Mouse (Mus musculus): ENCODE measurements around the gene March6. TPM values are rescaled to one million over a fixed set of nuclear protein-coding genes. Genes with fewer than 3 reads are reported as not detected.

March6 gene
- polyA plus RNA-seq, 1 experiment from 2014 or later = 81.1 TPM

DNA sequence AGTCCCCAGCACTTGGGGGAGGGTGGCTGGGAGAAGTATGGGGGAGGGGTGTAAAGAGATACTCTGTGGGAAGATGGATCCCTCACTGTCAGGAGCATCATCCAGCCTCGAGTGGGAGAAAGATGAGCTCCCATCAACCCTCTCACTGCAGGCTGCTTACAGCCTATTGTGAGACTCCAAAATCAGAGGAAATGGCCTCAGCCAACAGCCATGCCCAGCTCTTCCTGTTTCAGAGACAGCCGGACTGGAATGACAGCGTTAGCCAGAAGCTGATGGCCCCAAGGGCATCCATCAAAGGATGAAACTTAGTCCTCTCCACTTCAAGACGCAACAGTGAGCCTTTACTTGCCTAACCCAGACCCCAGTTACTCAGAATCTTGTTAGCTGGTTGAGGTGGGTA lies 115.7 kb downstream of the March6 start:
- H3K36me3 ChIP-seq = no peaks in the 10 kb centered on the region
- no peak overlapping the region for H3K27ac ChIP-seq (replicated peaks)
- H3K9me3 ChIP-seq = no peaks in the 10 kb centered on the region
- ATAC-seq (replicated peaks) = no peak
- no peak overlapping the region for H3K4me2 ChIP-seq (replicated peaks)
- WGBS = 80% methylated on average over 4 of the region's 4 CpGs
- H3K4me3 ChIP-seq = no peak overlapping the region
- H3K9ac ChIP-seq (replicated peaks) = no peak overlapping the region
- no peaks in the 10 kb centered on the region for H3K27me3 ChIP-seq
- no peaks in the 10 kb centered on the region for H3K4me1 ChIP-seq

DNA sequence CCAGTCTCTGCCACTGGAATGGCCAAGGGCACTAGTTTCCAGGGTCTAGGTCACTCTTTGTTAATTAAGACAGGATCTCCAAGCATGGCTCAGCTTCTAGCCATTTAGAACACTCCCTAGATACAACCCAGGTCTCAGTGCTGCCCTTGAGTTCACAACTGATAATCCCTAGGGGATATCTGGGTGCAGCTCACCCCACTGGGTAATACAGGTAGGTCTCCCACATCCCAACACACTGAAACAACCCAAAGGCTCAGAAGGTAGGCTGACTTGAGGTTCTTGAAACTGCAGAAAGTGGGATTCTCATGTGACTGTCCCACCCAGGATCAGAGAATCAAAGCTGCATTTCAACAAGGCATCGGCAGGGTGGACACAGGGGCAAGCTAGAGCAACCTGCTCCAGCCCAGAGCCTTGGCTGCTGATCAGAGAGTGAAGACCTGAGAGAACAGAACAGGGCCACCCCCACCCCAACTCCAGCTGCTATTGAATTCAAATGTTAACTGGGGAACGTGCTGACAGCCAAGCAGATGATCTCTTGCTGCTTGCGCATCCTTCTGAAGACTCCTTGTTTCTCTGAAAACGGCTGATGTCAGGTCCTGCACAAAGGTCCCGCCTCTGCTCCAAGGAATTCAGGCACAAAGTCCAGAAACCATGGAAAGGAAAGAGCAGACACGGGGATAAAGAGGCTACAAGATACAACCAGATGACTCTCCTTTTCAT lies 116.5 kb downstream of the March6 start:
- ATAC-seq (replicated peaks) = no peak
- no peaks in the 10 kb centered on the region for H3K4me1 ChIP-seq
- 54% methylated on average over 6 of the region's 6 CpGs for WGBS
- H3K36me3 ChIP-seq = no peaks in the 10 kb centered on the region
- no peak overlapping the region for H3K27ac ChIP-seq (replicated peaks)
- no peak overlapping the region for H3K4me2 ChIP-seq (replicated peaks)
- H3K9me3 ChIP-seq = no peaks in the 10 kb centered on the region
- no peaks in the 10 kb centered on the region for H3K27me3 ChIP-seq
- H3K9ac ChIP-seq (replicated peaks) = no peak overlapping the region
- no peak overlapping the region for H3K4me3 ChIP-seq

DNA sequence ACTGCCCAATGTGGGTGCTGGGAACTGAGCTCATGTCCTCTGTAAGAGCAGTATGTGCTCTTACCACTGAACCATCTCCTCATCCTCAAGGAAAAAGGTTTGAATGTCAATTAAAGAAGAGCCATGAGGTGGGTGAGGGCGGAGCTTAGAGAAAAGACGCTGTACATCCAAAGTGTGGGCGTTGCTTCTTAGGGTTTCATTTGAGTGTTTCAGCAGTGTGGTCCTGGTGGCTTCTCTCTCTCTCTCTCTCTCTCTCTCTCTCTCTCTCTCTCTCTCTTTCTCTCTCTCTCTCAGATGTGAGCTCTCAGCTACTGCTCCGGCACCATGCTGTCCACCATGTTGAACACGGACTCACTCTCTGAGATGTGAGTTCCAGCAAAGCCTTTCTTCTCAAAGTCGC lies 117.2 kb downstream of the March6 start:
- ATAC-seq (replicated peaks) = no peak
- Histone ChIP-seq H3K36me3 (no peaks in the 10 kb centered on the region), H3K4me2 (replicated peaks) (no peak overlapping the region), H3K9me3 (no peaks in the 10 kb centered on the region), H3K27ac (replicated peaks) (no peak overlapping the region), H3K4me3 (no peak overlapping the region), H3K27me3 (no peaks in the 10 kb centered on the region), H3K4me1 (no peaks in the 10 kb centered on the region), H3K9ac (replicated peaks) (no peak overlapping the region)
- 90% methylated on average over 6 of the region's 6 CpGs for WGBS

DNA sequence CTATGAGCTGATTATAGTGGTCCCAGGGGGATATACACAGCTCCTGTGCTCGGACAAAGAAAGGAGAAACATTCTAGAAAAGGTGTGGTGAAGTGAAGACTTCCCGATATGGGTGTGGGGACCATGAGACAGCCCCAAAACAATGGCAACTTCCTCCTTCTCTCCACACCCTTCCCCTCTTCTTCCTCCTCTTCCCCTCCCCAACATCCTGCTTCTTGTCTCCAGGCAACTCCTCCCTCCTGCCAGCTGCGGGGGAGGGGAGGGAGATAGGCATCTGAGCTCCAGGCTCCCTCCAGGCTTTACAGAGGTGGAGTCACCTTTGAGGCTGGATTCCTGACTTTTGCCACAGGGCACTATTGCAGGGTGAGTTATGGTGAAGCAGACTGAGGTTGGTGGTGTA lies 117.9 kb downstream of the March6 start:
- H3K36me3 ChIP-seq = no peaks in the 10 kb centered on the region
- H3K9me3 ChIP-seq = no peaks in the 10 kb centered on the region
- no peak overlapping the region for H3K9ac ChIP-seq (replicated peaks)
- 51% methylated on average over 3 of the region's 3 CpGs for WGBS
- no peak overlapping the region for H3K4me2 ChIP-seq (replicated peaks)
- no peak overlapping the region for H3K27ac ChIP-seq (replicated peaks)
- ATAC-seq (replicated peaks) = no peak
- no peaks in the 10 kb centered on the region for H3K27me3 ChIP-seq
- H3K4me1 ChIP-seq = no peaks in the 10 kb centered on the region
- no peak overlapping the region for H3K4me3 ChIP-seq

DNA sequence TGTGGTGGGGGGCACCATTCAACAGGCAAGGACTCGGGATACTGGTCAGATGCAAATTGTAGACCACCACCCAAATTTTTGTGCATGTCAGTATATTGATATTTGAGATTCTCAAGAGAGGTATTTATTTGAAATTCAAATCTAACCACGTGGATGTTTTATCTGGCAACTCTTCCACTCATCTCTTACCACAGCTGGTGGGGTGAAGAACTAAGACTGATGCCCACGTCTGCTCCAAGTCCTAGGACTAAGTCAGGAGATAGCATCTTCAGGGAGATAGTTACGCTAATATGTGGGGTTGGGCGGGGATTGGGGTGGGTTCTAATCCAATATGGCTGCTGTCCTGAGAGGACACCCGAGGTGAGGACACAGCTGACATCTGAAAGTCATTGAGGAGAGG lies 118.4 kb downstream of the March6 start:
- no peak overlapping the region for H3K9ac ChIP-seq (replicated peaks)
- H3K27me3 ChIP-seq = no peaks in the 10 kb centered on the region
- H3K4me3 ChIP-seq = no peak overlapping the region
- no peaks in the 10 kb centered on the region for H3K9me3 ChIP-seq
- ATAC-seq (replicated peaks) = no peak
- no peak overlapping the region for H3K4me2 ChIP-seq (replicated peaks)
- no peaks in the 10 kb centered on the region for H3K4me1 ChIP-seq
- no peaks in the 10 kb centered on the region for H3K36me3 ChIP-seq
- no peak overlapping the region for H3K27ac ChIP-seq (replicated peaks)
- WGBS = 88% methylated on average over 6 of the region's 6 CpGs

DNA sequence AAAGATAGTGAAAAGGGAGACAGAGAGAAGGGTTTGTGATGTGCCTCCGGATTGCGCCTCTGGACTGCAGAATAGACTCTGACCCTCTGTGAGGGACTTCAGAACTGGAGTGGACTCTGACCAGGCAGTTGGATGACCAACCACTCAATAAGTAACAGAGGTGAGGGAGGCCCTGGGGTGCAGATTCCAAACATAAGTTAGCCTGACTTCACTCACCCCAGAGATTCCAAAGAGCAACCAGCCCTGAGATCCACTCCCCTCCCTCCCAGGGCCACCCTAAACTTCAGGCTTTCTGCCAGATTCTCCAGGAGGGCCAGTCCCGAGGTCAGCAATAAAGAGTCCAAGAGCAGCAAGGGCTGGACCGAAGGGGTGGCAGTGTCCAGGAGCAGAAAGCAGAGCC lies 123.4 kb downstream of the March6 start:
- H3K4me2 ChIP-seq (replicated peaks) = no peak overlapping the region
- no peaks in the 10 kb centered on the region for H3K9me3 ChIP-seq
- no peak overlapping the region for H3K4me3 ChIP-seq
- no peaks in the 10 kb centered on the region for H3K27me3 ChIP-seq
- no peaks in the 10 kb centered on the region for H3K36me3 ChIP-seq
- no peak overlapping the region for H3K27ac ChIP-seq (replicated peaks)
- no peak for ATAC-seq (replicated peaks)
- H3K9ac ChIP-seq (replicated peaks) = no peak overlapping the region
- 86% methylated on average over 4 of the region's 4 CpGs for WGBS
- peaks cover 5% of the 10 kb centered on the region; the same call in 1 of the 2 replicates for H3K4me1 ChIP-seq

DNA sequence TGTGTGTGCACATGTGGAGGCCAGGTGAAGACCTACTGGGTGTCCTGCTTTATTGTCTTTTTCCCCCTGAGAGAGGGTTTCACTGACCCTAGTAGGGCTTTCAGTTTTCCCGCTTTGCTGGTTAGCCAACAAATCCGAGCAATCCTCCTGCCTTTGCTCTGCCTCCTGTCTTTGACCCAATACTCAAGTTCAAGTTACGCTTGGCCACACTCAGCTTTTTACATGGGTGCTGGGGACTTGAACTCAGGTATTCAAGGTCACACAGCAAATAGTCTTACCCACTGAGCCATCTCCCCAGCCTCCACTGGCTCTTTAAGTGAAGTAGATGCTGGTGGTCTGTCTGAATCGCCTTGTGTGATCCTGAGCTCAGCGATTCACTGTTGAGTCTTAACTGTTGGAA lies 124.0 kb downstream of the March6 start:
- WGBS = 89% methylated on average over 5 of the region's 5 CpGs
- Histone ChIP-seq H3K36me3 (no peaks in the 10 kb centered on the region), H3K4me2 (replicated peaks) (no peak overlapping the region), H3K9me3 (no peaks in the 10 kb centered on the region), H3K27me3 (no peaks in the 10 kb centered on the region), H3K9ac (replicated peaks) (no peak overlapping the region), H3K27ac (replicated peaks) (no peak overlapping the region), H3K4me1 (peaks cover 5% of the 10 kb centered on the region; the same call in 1 of the 2 replicates), H3K4me3 (no peak overlapping the region)
- no peak for ATAC-seq (replicated peaks)

Other genes with a start within 250 kb of the March6 start
- gene Ankrd33b, start 163.3 kb downstream of the March6 start, polyA plus RNA-seq (2015; fragmentation: Nextera tagmentation; extraction: Ambion mirVana) = 0.43 and 0.60 TPM in 2 replicates
- 1.6 and 1.9 TPM in 2 replicates for gene Ropn1l, start 77.3 kb downstream of the March6 start, polyA plus RNA-seq (2015; fragmentation: Nextera tagmentation; extraction: Ambion mirVana)
- 5.0 and 7.4 TPM in 2 replicates for gene Cmbl, start 34.3 kb upstream of the March6 start, polyA plus RNA-seq (2015; fragmentation: Nextera tagmentation; extraction: Ambion mirVana)
- 543 and 551 TPM in 2 replicates for gene Cct5, start 70.8 kb upstream of the March6 start, polyA plus RNA-seq (2015; fragmentation: Nextera tagmentation; extraction: Ambion mirVana)
- gene Fam173b, start 70.8 kb upstream of the March6 start, polyA plus RNA-seq (2015; fragmentation: Nextera tagmentation; extraction: Ambion mirVana) = 10.0 and 11.5 TPM in 2 replicates